Mouse (Mus musculus): ENCODE results near the gene Tnni3. TPM values are rescaled to one million over a fixed set of nuclear protein-coding genes. Genes with fewer than 3 reads are reported as not detected.

The Tnni3 gene
- polyA plus RNA-seq, 1 experiment from 2014 or later, result 0.33 TPM

- CTCF ChIA-PET, result interaction anchor here (3.4 kb wide), 1 partner anchor 9 kb away, joined by 20 read pairs; no protein-coding TSS in a partner anchor
- ATAC-seq (no peak), DNase-seq (ENCODE audit: low read depth, low spot score) (no peak)
- POLR2A ChIA-PET, result no interaction called here
- TF ChIP-seq CTCF (IDR thresholded peaks at IDR 0.05), result no peak
- in situ Hi-C loops (cut with MboI; ENCODE audit: low pct_unique_long_range_greater_than_20kb), result no loop called here
- H3K27me3 ChIP-seq, result no peaks in the 10 kb centered on the region
These were observed 2.6 kb downstream of the Tnni3 start for GRCm38 (mm10) chr7:4521231-4522003.

GRCm38 (mm10) chr7:4518487-4518886, 5.5 kb downstream of the Tnni3 start:
- ChIA-PET CTCF (no interaction called here), POLR2A (no interaction called here)
- H3K27me3 ChIP-seq, result no peaks in the 10 kb centered on the region
- DNase-seq (ENCODE audit: low read depth, low spot score) (no peak), ATAC-seq (no peak)
- TF ChIP-seq CTCF (IDR thresholded peaks at IDR 0.05), result no peak
- in situ Hi-C loops (cut with MboI; ENCODE audit: low pct_unique_long_range_greater_than_20kb), result no loop called here

- DNase-seq (ENCODE audit: low read depth, low spot score) (no peak), ATAC-seq (no peak)
- H3K27me3 ChIP-seq, result no peaks in the 10 kb centered on the region
- no peak for TF ChIP-seq CTCF (IDR thresholded peaks at IDR 0.05)
- ChIA-PET POLR2A (no interaction called here), CTCF (interaction anchor here (1.7 kb wide), 1 partner anchor 7 kb away, joined by 5 read pairs; the partner anchor contains the start of gene Tnni3)
- in situ Hi-C loops (cut with MboI; ENCODE audit: low pct_unique_long_range_greater_than_20kb), result no loop called here
These were observed 7.5 kb downstream of the Tnni3 start, which contains the start of gene Tnnt1 for GRCm38 (mm10) chr7:4516332-4517050. Tnnt1 (minus strand) TSS chr7:4516382.

- no peaks in the 10 kb centered on the region for H3K27me3 ChIP-seq
- no peak for ATAC-seq
- no peak for DNase-seq (ENCODE audit: low read depth, low spot score)
- in situ Hi-C loops (cut with MboI; ENCODE audit: low pct_unique_long_range_greater_than_20kb), result no loop called here
- POLR2A ChIA-PET, result no interaction called here
- CTCF ChIA-PET, result interaction anchor here (1.7 kb wide), 1 partner anchor 8 kb away, joined by 5 read pairs; the partner anchor contains the start of gene Tnni3
- no peak for TF ChIP-seq CTCF (IDR thresholded peaks at IDR 0.05)
These were observed 8.2 kb downstream of the Tnni3 start for GRCm38 (mm10) chr7:4515853-4516252.

- CTCF ChIA-PET, result interaction anchor here (0.8 to 1.9 kb wide), 10 partner anchors 9 to 383 kb away, joined by 3 to 20 read pairs (median 3); partner anchors contain the start of genes Ppp1r12c, Ppp6r1 and Tnni3
- H3K27me3 ChIP-seq, result no peaks in the 10 kb centered on the region
- ATAC-seq, result no peak
- DNase-seq (ENCODE audit: low read depth, low spot score), result no peak
- TF ChIP-seq CTCF (IDR thresholded peaks at IDR 0.05), result no peak
- in situ Hi-C loops (cut with MboI; ENCODE audit: low pct_unique_long_range_greater_than_20kb), result no loop called here
- POLR2A ChIA-PET, result no interaction called here
These were observed 10.0 kb downstream of the Tnni3 start for GRCm38 (mm10) chr7:4513829-4514712.

GRCm38 (mm10) chr7:4513236-4513635, 10.8 kb downstream of the Tnni3 start:
- in situ Hi-C loops (cut with MboI; ENCODE audit: low pct_unique_long_range_greater_than_20kb), result no loop called here
- CTCF ChIA-PET, result interaction anchor here (0.8 to 1.9 kb wide), 10 partner anchors 10 to 382 kb away, joined by 3 to 20 read pairs (median 3); partner anchors contain the start of genes Ppp1r12c, Ppp6r1 and Tnni3
- POLR2A ChIA-PET, result no interaction called here
- H3K27me3 ChIP-seq, result no peaks in the 10 kb centered on the region
- no peak for ATAC-seq
- peak; percentile 86 for TF ChIP-seq CTCF (IDR thresholded peaks at IDR 0.05)
- DNase-seq (ENCODE audit: low read depth, low spot score), result no peak

GRCm38 (mm10) chr7:4511489-4512224, 12.4 kb downstream of the Tnni3 start:
- DNase-seq (ENCODE audit: low read depth, low spot score) (no peak), ATAC-seq (no peak)
- no peaks in the 10 kb centered on the region for H3K27me3 ChIP-seq
- CTCF ChIA-PET, result interaction anchor here (1.0 to 1.9 kb wide), 3 partner anchors 11 to 17 kb away, joined by 3 to 20 read pairs (median 6); partner anchors contain the start of gene Tnni3
- no peak for TF ChIP-seq CTCF (IDR thresholded peaks at IDR 0.05)
- POLR2A ChIA-PET, result interaction anchor here (0.6 kb wide), 1 partner anchor 254 kb away, joined by 4 read pairs; no protein-coding TSS in a partner anchor
- in situ Hi-C loops (cut with MboI; ENCODE audit: low pct_unique_long_range_greater_than_20kb), result no loop called here

- in situ Hi-C loops (cut with MboI; ENCODE audit: low pct_unique_long_range_greater_than_20kb), result no loop called here
- no peak for DNase-seq (ENCODE audit: low read depth, low spot score)
- TF ChIP-seq CTCF (IDR thresholded peaks at IDR 0.05), result peak; percentile 89
- ChIA-PET POLR2A (interaction anchor here (0.7 kb wide), 1 partner anchor 14 kb away, joined by 4 read pairs; the partner anchor contains the start of gene Tnni3), CTCF (interaction anchor here (0.9 to 2.3 kb wide), 4 partner anchors 13 to 39 kb away, joined by 3 to 20 read pairs (median 4); partner anchors contain the start of gene Tnni3)
- ATAC-seq, result peak; percentile 29
- H3K27me3 ChIP-seq, result no peaks in the 10 kb centered on the region
These were observed 14.0 kb downstream of the Tnni3 start for GRCm38 (mm10) chr7:4509863-4510608.

- in situ Hi-C loops (cut with MboI; ENCODE audit: low pct_unique_long_range_greater_than_20kb), result no loop called here
- no peak for TF ChIP-seq CTCF (IDR thresholded peaks at IDR 0.05)
- DNase-seq (ENCODE audit: low read depth, low spot score) (no peak), ATAC-seq (no peak)
- ChIA-PET CTCF (interaction anchor here (2.3 kb wide), 1 partner anchor 14 kb away, joined by 20 read pairs; the partner anchor contains the start of gene Tnni3), POLR2A (no interaction called here)
- H3K27me3 ChIP-seq, result no peaks in the 10 kb centered on the region
These were observed 15.3 kb downstream of the Tnni3 start for GRCm38 (mm10) chr7:4508739-4509116.

Measured in Patski (cell line).